ENCODE assay signal across 11 mouse cellular contexts in the genomic region with DNA sequence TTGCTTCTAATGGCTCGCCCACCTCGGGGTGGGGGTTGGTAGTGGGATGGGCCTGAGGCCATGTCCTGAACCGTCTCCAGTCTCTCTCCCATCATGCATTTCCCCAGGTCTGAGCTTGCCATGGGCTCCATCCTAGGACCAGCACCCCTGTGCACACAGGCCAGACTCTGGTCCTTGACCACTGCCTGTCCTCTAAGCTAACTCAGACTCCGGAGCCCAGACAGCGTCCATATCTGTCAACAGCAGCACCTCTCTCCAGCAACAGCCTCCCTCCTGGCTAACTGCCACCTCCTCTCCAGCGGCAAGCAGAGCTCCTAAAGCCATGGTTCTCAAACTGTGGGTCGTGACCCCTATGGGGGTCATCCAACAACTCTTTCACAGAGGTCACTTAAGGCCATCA. TPM values are rescaled to one million over a fixed set of nuclear protein-coding genes. Genes with fewer than 3 reads are reported as not detected.
DNase-seq lines count a peak whose midpoint lies in the region; ATAC-seq and TF ChIP-seq lines count a peak whose summit lies in the region.
"Had no signal": no experiment of that assay in that cellular context is flagged by ENCODE, and none has a peak within 500 bp of the region (broad histone marks: within the 10 kb centered on the region; RNA-seq: fewer than 3 reads in every experiment).

No protein-coding gene starts in this region.

- H3K27me3 ChIP-seq in lung, embryonic 14.5 days (ENCODE audit: insufficient read depth, low read length) = peaks cover 6% of the 10 kb centered on the region; the same call in 1 of the 2 replicates
- H3K27me3 ChIP-seq in hindbrain, embryonic 14.5 days (ENCODE audit: control insufficient read depth, insufficient read depth, low read length) = peaks cover 17% of the 10 kb centered on the region
- peaks cover 51% of the 10 kb centered on the region for H3K27me3 ChIP-seq in neural tube, embryonic 15.5 days (replicated peaks)

- DNase-seq in embryo, embryonic 10 days (ENCODE audit: low spot score) = peak; percentile 27
- no peak for DNase-seq in embryo, embryonic 9.5 days (ENCODE audit: extremely low spot score)
- peak; percentile 72 for DNase-seq in lung, embryonic 14.5 days
- no peak for DNase-seq in lung, adult 2 months
- DNase-seq in hindbrain, embryonic 14.5 days (ENCODE audit: low spot score) = no peak
- DNase-seq in right cerebral cortex, postnatal 25 days = no peak
- no peak for DNase-seq in layer of hippocampus, adult 9-11 months
- DNase-seq: thymus, adult 2 months had no signal

- H3K9me3 ChIP-seq in lung, embryonic 14.5 days (ENCODE audit: low read depth, low read length) = no peaks in the 10 kb centered on the region
- no peaks in the 10 kb centered on the region for H3K9me3 ChIP-seq in hindbrain, embryonic 14.5 days (ENCODE audit: control insufficient read depth, low read length)
- no peaks in the 10 kb centered on the region for H3K9me3 ChIP-seq in neural tube, embryonic 15.5 days (replicated peaks)
- H3K9me3 ChIP-seq: hindbrain, embryonic 15.5 days had no signal

- no peak for TF ChIP-seq POLR2A in lung, adult 2 months (IDR thresholded peaks at IDR 0.05; ENCODE audit: borderline replicate concordance, extremely low read depth, low read depth, low read length)

- no peak overlapping the region for H3K27ac ChIP-seq in lung, embryonic 14.5 days (ENCODE audit: low read depth)
- no peak overlapping the region for H3K27ac ChIP-seq in hindbrain, embryonic 14.5 days
- H3K27ac ChIP-seq in neural tube, embryonic 15.5 days (replicated peaks) = no peak overlapping the region
- H3K27ac ChIP-seq: hindbrain, embryonic 15.5 days had no signal

- WGBS in lung, embryonic 14.5 days = 7% methylated on average over 7 of the region's 7 CpGs
- WGBS in lung, adult 2 months = 31% methylated on average over 7 of the region's 7 CpGs
- 12% methylated on average over 7 of the region's 7 CpGs for WGBS in hindbrain, embryonic 14.5 days
- 10% methylated on average over 7 of the region's 7 CpGs for WGBS in neural tube, embryonic 15.5 days

- ATAC-seq in lung, embryonic 14.5 days (ENCODE audit: insufficient read depth) = peak; percentile 38; the same call in 1 of the 2 replicates
- no peak for ATAC-seq in hindbrain, embryonic 14.5 days (ENCODE audit: low FRiP score)
- ATAC-seq in neural tube, embryonic 15.5 days (ENCODE audit: low FRiP score) = no peak

- no peak overlapping the region for H3K9ac ChIP-seq in lung, embryonic 14.5 days
- no peak overlapping the region for H3K9ac ChIP-seq in hindbrain, embryonic 14.5 days
- no peak overlapping the region for H3K9ac ChIP-seq in neural tube, embryonic 15.5 days (replicated peaks)
- H3K9ac ChIP-seq: hindbrain, embryonic 15.5 days had no signal

- peaks cover 16% of the 10 kb centered on the region for H3K4me1 ChIP-seq in lung, embryonic 14.5 days (ENCODE audit: insufficient read depth)
- H3K4me1 ChIP-seq in lung, adult 2 months (ENCODE audit: control insufficient read depth, insufficient read depth, low read length) = no peaks in the 10 kb centered on the region
- H3K4me1 ChIP-seq in hindbrain, embryonic 14.5 days (replicated peaks; ENCODE audit: control insufficient read depth, insufficient read depth, low read length) = peaks cover 11% of the 10 kb centered on the region; the same call in 1 of the 2 replicates
- H3K4me1 ChIP-seq in neural tube, embryonic 15.5 days = peaks cover 6% of the 10 kb centered on the region

- H3K4me2 ChIP-seq in lung, embryonic 14.5 days = peak overlapping the region; percentile 48; the same call in 1 of the 2 replicates
- H3K4me2 ChIP-seq in hindbrain, embryonic 14.5 days (replicated peaks) = peak overlapping the region; percentile 39; the same call in 1 of the 2 replicates
- peak overlapping the region; percentile 44 for H3K4me2 ChIP-seq in neural tube, embryonic 15.5 days

- no peak for TF ChIP-seq CTCF in lung, embryonic 14.5 days (IDR thresholded peaks at IDR 0.05; ENCODE audit: low read depth)
- no peak for TF ChIP-seq CTCF in lung, adult 2 months (IDR thresholded peaks at IDR 0.05; ENCODE audit: insufficient read depth, low read length)

- H3K4me3 ChIP-seq in lung, embryonic 14.5 days (ENCODE audit: low read depth, low read length) = no peak overlapping the region
- no peak overlapping the region for H3K4me3 ChIP-seq in lung, adult 2 months (replicated peaks; ENCODE audit: extremely low read depth, low read depth, low read length)
- no peak overlapping the region for H3K4me3 ChIP-seq in hindbrain, embryonic 14.5 days (replicated peaks; ENCODE audit: low read length)
- no peak overlapping the region for H3K4me3 ChIP-seq in neural tube, embryonic 15.5 days (replicated peaks)
- H3K4me3 ChIP-seq: hindbrain, embryonic 15.5 days had no signal

- H3K36me3 ChIP-seq in lung, embryonic 14.5 days (ENCODE audit: insufficient read depth) = no peaks in the 10 kb centered on the region
- no peaks in the 10 kb centered on the region for H3K36me3 ChIP-seq in hindbrain, embryonic 14.5 days (replicated peaks; ENCODE audit: control insufficient read depth, insufficient read depth)
- no peaks in the 10 kb centered on the region for H3K36me3 ChIP-seq in neural tube, embryonic 15.5 days
- H3K36me3 ChIP-seq: hindbrain, embryonic 15.5 days had no signal

RNA-seq across cellular contexts. Expression of gene Dnajb8, which starts 14.4 kb away (rescaled TPM):
- polyA plus RNA-seq in lung, embryonic 14.5 days (2014; fragmentation: Nextera tagmentation; extraction: Ambion mirVana) = not detected in 2 replicates
- not detected in 2 replicates for polyA plus RNA-seq in lung, adult 2 months (2012; rRNA removed)
- not detected in 2 replicates for polyA plus RNA-seq in hindbrain, embryonic 14.5 days (2014; fragmentation: Nextera tagmentation; extraction: Ambion mirVana)
- polyA plus RNA-seq in neural tube, embryonic 15.5 days (2015; fragmentation: Nextera tagmentation; extraction: Ambion mirVana) = not detected in 2 replicates
- polyA plus RNA-seq: hindbrain, embryonic 15.5 days; neural tube, embryonic 14.5 days; thymus, adult 2 months had no signal

RNA-seq across cellular contexts. Expression of gene Gata2, which starts 42.8 kb away (rescaled TPM):
- 13.8 and 14.6 TPM in 2 replicates for polyA plus RNA-seq in lung, embryonic 14.5 days (2014; fragmentation: Nextera tagmentation; extraction: Ambion mirVana)
- polyA plus RNA-seq in lung, adult 2 months (2012; rRNA removed) = 184 and 333 TPM in 2 replicates
- 19.1 and 19.2 TPM in 2 replicates for polyA plus RNA-seq in hindbrain, embryonic 14.5 days (2014; fragmentation: Nextera tagmentation; extraction: Ambion mirVana)
- polyA plus RNA-seq in neural tube, embryonic 15.5 days (2015; fragmentation: Nextera tagmentation; extraction: Ambion mirVana) = 7.2 and 14.3 TPM in 2 replicates

Comparison
In these comparisons a context has a peak if more than half of its experiments do, and no peak if none do; other contexts are left out.
1. DNase-seq: peak in embryo, embryonic 10 days (single experiment) and lung, embryonic 14.5 days (single experiment); none in embryo, embryonic 9.5 days (single experiment), lung, adult 2 months (single experiment), hindbrain, embryonic 14.5 days (single experiment), right cerebral cortex, postnatal 25 days (single experiment) and layer of hippocampus, adult 9-11 months (single experiment).
2. Peak in every context shown above with its lines, with median percentiles within 50 percentile points of each other: H3K4me2 ChIP-seq.